Mouse (Mus musculus) myocyte (in vitro differentiated cells): ENCODE results near the gene Naa38.

Experiments
- POLR2A ChIP-seq: IDR thresholded peaks from one replicate; pipeline ENCODE4 v1.6.1; 2011; ENCODE audit warnings: low read depth, mild to moderate bottlenecking, control low read depth, moderate library complexity; ENCODE audit not compliant: insufficient read length
- USF1 ChIP-seq: IDR thresholded peaks from one replicate; pipeline ENCODE4 v1.6.1; 2011; ENCODE audit warnings: low read depth, mild to moderate bottlenecking, control low read depth, moderate library complexity

- no peak for TF ChIP-seq POLR2A
- TF ChIP-seq USF1: no peak
These were observed 27.6 kb downstream of the Naa38 start for GRCm38 (mm10) chr11:69422842-69423241.
